Mouse (Mus musculus) adrenal gland, adult 2 months (tissue): ENCODE data around the gene Ppib. TPM values are rescaled to one million over a fixed set of nuclear protein-coding genes. Genes with fewer than 3 reads are reported as not detected.

ENCODE experiments used
- DNase-seq: peaks from one replicate; pipeline ENCODE4 v3.0.0; 2021
- polyA plus RNA-seq: library from polyadenylated mRNA; depleted of rRNA; stranded (reverse); fragments of >200 nt; gene quantifications from 2 replicates; pipeline ENCODE4 v1.2.3, GENCODE M21; 2012
- total RNA-seq, 2 experiments: library from RNA; stranded (reverse); gene quantifications; 2 replicates each; pipeline ENCODE4 v1.2.3; 2021

The Ppib gene
- total and polyA plus RNA-seq, 3 experiments, result 78.6 to 310 (median 245) TPM

GRCm38 (mm10) chr9:66078072-66078471, 18.1 kb downstream of the Ppib start:
- DNase-seq, result no peak

- DNase-seq, result no peak
Measured at GRCm38 (mm10) chr9:66078493-66078892, 18.5 kb downstream of the Ppib start.

- DNase-seq, result no peak
Measured at GRCm38 (mm10) chr9:66080804-66081459, 20.9 kb downstream of the Ppib start.

- no peak for DNase-seq
Measured at GRCm38 (mm10) chr9:66081999-66082398, 22.0 kb downstream of the Ppib start.

GRCm38 (mm10) chr9:66084171-66084570, 24.1 kb downstream of the Ppib start:
- DNase-seq, result no peak

- no peak for DNase-seq
Measured at GRCm38 (mm10) chr9:66087062-66087461, 27.0 kb downstream of the Ppib start.

- peak; percentile 77 for DNase-seq
Measured at GRCm38 (mm10) chr9:66088411-66088810, 28.4 kb downstream of the Ppib start.

GRCm38 (mm10) chr9:66090593-66091244, 30.7 kb downstream of the Ppib start:
- DNase-seq, result peak; percentile 49

- peak; percentile 42 for DNase-seq
Measured at GRCm38 (mm10) chr9:66091327-66092231, 31.6 kb downstream of the Ppib start.

GRCm38 (mm10) chr9:66092664-66093063, 32.6 kb downstream of the Ppib start:
- DNase-seq, result no peak

GRCm38 (mm10) chr9:66101577-66101976, 41.6 kb downstream of the Ppib start:
- no peak for DNase-seq

GRCm38 (mm10) chr9:66102668-66103067, 42.6 kb downstream of the Ppib start:
- no peak for DNase-seq

GRCm38 (mm10) chr9:66104601-66105000, 44.6 kb downstream of the Ppib start:
- DNase-seq, result no peak

- no peak for DNase-seq
Measured at GRCm38 (mm10) chr9:66105168-66105567, 45.1 kb downstream of the Ppib start.

GRCm38 (mm10) chr9:66109574-66109973, 49.6 kb downstream of the Ppib start:
- DNase-seq, result no peak

- DNase-seq, result no peak
Measured at GRCm38 (mm10) chr9:66110126-66110525, 50.1 kb downstream of the Ppib start.

- no peak for DNase-seq
Measured at GRCm38 (mm10) chr9:66110611-66111379, 50.8 kb downstream of the Ppib start.

- DNase-seq, result no peak
Measured at GRCm38 (mm10) chr9:66114341-66114740, 54.3 kb downstream of the Ppib start.
